Mouse (Mus musculus): ENCODE measurements around the gene Prss30.
"Not testable (repeated sequence)": the region's sequence is repeated elsewhere in the genome, so short reads cannot be mapped to it uniquely, and the experiment has no call there.

- not testable (repeated sequence) for TF ChIP-seq USF1 (IDR thresholded peaks at IDR 0.05; ENCODE audit: low read depth, low read length); CTCF (IDR thresholded peaks at IDR 0.05 in 2 of 3, conservative IDR thresholded peaks at IDR 0.05 in 1 of 3; ENCODE audit: control insufficient read depth in 1 of 3, insufficient read depth in 1 of 3, low read depth in 2 of 3, low read length in 3 of 3, poor library complexity in 1 of 3, severe bottlenecking in 1 of 3); GATA1 (IDR thresholded peaks at IDR 0.05; ENCODE audit: low read depth, low read length); POLR2AphosphoS5 (IDR thresholded peaks at IDR 0.05; ENCODE audit: borderline replicate concordance, low read depth, low read length); POLR2AphosphoS2 (IDR thresholded peaks at IDR 0.05; ENCODE audit: low read length); POLR2A (IDR thresholded peaks at IDR 0.05; ENCODE audit: control insufficient read depth in 1 of 2, insufficient read depth in 1 of 2, low read depth in 1 of 2, low read length in 2 of 2, poor library complexity in 1 of 2); E2F4 (IDR thresholded peaks at IDR 0.05; ENCODE audit: borderline replicate concordance, low read depth, low read length); ZC3H11A (IDR thresholded peaks at IDR 0.05; ENCODE audit: low read depth, low read length); EP300 (IDR thresholded peaks at IDR 0.05; ENCODE audit: low read depth in 1 of 2, low read length in 2 of 2); TAL1 (IDR thresholded peaks at IDR 0.05; ENCODE audit: low read length)
Measured at GRCm38 (mm10) chr17:23950828-23951227, 29.5 kb downstream of the Prss30 start.

Data from MEL (cell line).